In the genomic region with DNA sequence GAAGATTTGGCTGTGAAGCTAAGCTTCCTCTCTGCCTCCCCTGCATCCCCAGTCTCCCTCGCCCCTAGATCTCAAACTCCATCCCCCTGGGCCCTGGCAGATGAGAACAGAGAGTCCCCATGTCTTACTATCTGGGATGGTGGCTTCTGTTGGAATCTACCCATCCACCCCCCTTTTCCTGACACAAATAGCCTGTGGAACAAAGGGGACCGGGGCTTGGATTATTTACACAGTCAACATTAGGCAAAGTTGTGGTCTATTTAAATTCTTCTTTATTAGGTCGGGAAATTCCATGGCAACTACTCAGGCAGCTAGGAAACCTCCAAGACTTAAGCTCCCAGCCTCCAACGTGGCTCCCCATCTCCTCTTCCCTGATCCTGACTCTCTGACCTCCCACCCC, we compare ENCODE assay signal across 30 mouse cellular contexts.
DNase-seq lines count a peak whose midpoint lies in the region; ATAC-seq and TF ChIP-seq lines count a peak whose summit lies in the region.
"Had no signal": no experiment of that assay in that cellular context is flagged by ENCODE, and none has a peak within 500 bp of the region (broad histone marks: within the 10 kb centered on the region; RNA-seq: fewer than 3 reads in every experiment).

No protein-coding gene starts in this region.

- H3K4me2 ChIP-seq in midbrain, embryonic 11.5 days, result no peak overlapping the region
- no peak overlapping the region for H3K4me2 ChIP-seq in midbrain, embryonic 15.5 days
- no peak overlapping the region for H3K4me2 ChIP-seq in lung, postnatal 0 days (replicated peaks; ENCODE audit: low read depth, low read length)
- H3K4me2 ChIP-seq: embryonic facial prominence, embryonic 15.5 days; forebrain, embryonic 13.5 days; heart, embryonic 13.5 days; intestine, embryonic 15.5 days; neural tube, embryonic 12.5 days had no signal

- TF ChIP-seq CTCF in brain, embryonic 14.5 days (IDR thresholded peaks at IDR 0.05; ENCODE audit: borderline replicate concordance, extremely low read depth, insufficient read depth, insufficient read length), result no peak
- TF ChIP-seq CTCF in lung, postnatal 0 days (IDR thresholded peaks at IDR 0.05), result no peak

- peaks cover 7% of the 10 kb centered on the region; the same call in 1 of the 2 replicates for H3K4me1 ChIP-seq in midbrain, embryonic 11.5 days (ENCODE audit: control insufficient read depth, insufficient read depth, low read length)
- no peaks in the 10 kb centered on the region for H3K4me1 ChIP-seq in midbrain, embryonic 15.5 days
- H3K4me1 ChIP-seq in lung, postnatal 0 days (ENCODE audit: insufficient read depth, low read depth, low read length), result no peaks in the 10 kb centered on the region

- no peaks in the 10 kb centered on the region for H3K9me3 ChIP-seq in midbrain, embryonic 11.5 days (ENCODE audit: control insufficient read depth, low read length)
- H3K9me3 ChIP-seq in midbrain, embryonic 15.5 days, result no peaks in the 10 kb centered on the region
- no peaks in the 10 kb centered on the region for H3K9me3 ChIP-seq in lung, postnatal 0 days (ENCODE audit: low read length)
- H3K9me3 ChIP-seq: embryonic facial prominence, embryonic 15.5 days; forebrain, embryonic 13.5 days; heart, embryonic 13.5 days; intestine, embryonic 15.5 days; neural tube, embryonic 12.5 days had no signal

- TF ChIP-seq POLR2A in brain, embryonic 14.5 days (IDR thresholded peaks at IDR 0.05; ENCODE audit: borderline replicate concordance, extremely low read depth, insufficient read depth, insufficient read length, poor library complexity, severe bottlenecking), result no peak

- whole genome bisulfite sequencing in midbrain, embryonic 11.5 days, result 5% methylated on average over 4 of the region's 4 CpGs
- WGBS in midbrain, embryonic 15.5 days, result 7% methylated on average over 4 of the region's 4 CpGs
- WGBS in lung, postnatal 0 days, result 15% methylated on average over 4 of the region's 4 CpGs

- peak; percentile 63; the same call in 1 of the 2 replicates for ATAC-seq in midbrain, embryonic 11.5 days (ENCODE audit: low FRiP score)
- ATAC-seq in midbrain, embryonic 15.5 days (replicated peaks), result no peak
- ATAC-seq in lung, postnatal 0 days, result no peak
- ATAC-seq: activated CD4-positive, CD25-positive, alpha-beta regulatory T cell, adult 4 months; forebrain, embryonic 13.5 days; hindbrain, postnatal 0 days; intestine, embryonic 15.5 days had no signal

- TF ChIP-seq EP300 in lung, postnatal 0 days (IDR thresholded peaks at IDR 0.05), result no peak

- no peaks in the 10 kb centered on the region for H3K27me3 ChIP-seq in midbrain, embryonic 11.5 days (ENCODE audit: control insufficient read depth, insufficient read depth, low read length)
- H3K27me3 ChIP-seq in midbrain, embryonic 15.5 days (replicated peaks), result no peaks in the 10 kb centered on the region
- no peaks in the 10 kb centered on the region for H3K27me3 ChIP-seq in lung, postnatal 0 days (replicated peaks; ENCODE audit: insufficient read depth, low read length)
- H3K27me3 ChIP-seq: embryonic facial prominence, embryonic 15.5 days; forebrain, embryonic 13.5 days; intestine, embryonic 15.5 days had no signal

- no peak overlapping the region for H3K27ac ChIP-seq in midbrain, embryonic 11.5 days (ENCODE audit: low read depth, low read length)
- H3K27ac ChIP-seq in midbrain, embryonic 15.5 days, result no peak overlapping the region
- H3K27ac ChIP-seq in lung, postnatal 0 days (ENCODE audit: low read length), result no peak overlapping the region
- H3K27ac ChIP-seq: embryonic facial prominence, embryonic 15.5 days; forebrain, embryonic 13.5 days; heart, embryonic 13.5 days; hindbrain, postnatal 0 days; intestine, embryonic 15.5 days; liver, embryonic 14.5 days; neural tube, embryonic 12.5 days had no signal

- peak; percentile 29 for DNase-seq in embryo, embryonic 10.5 days (ENCODE audit: low spot score)
- no peak for DNase-seq in embryo, embryonic 10 days (ENCODE audit: low spot score)
- DNase-seq in midbrain, embryonic 11.5 days (ENCODE audit: low spot score, missing footprints), result no peak
- peak; percentile 13 for DNase-seq in brain, embryonic 14.5 days (ENCODE audit: low read depth)
- DNase-seq in lung, postnatal 0 days (ENCODE audit: low spot score), result no peak
- no peak for DNase-seq in left cerebral cortex, postnatal 36 days (ENCODE audit: low spot score in 2 of 2)
- no peak for DNase-seq in adrenal gland, postnatal 36 days
- DNase-seq: adrenal gland, adult 8-10 months; cerebellum, adult 11 months; cerebellum, adult 9-10 months; cerebellum, postnatal 36 days; gastrocnemius, postnatal 10 days; kidney, adult 2 months; kidney, postnatal 36 days; layer of hippocampus, postnatal 36 days; liver; lung, adult 2 months; lung, postnatal 14 days; right cerebral cortex, adult 18-20 months; spleen, adult 18-20 months; thymus, postnatal 25 days had no signal

- H3K36me3 ChIP-seq in midbrain, embryonic 11.5 days (ENCODE audit: control insufficient read depth, insufficient read depth, low read length), result no peaks in the 10 kb centered on the region
- no peaks in the 10 kb centered on the region for H3K36me3 ChIP-seq in midbrain, embryonic 15.5 days (replicated peaks)
- no peaks in the 10 kb centered on the region for H3K36me3 ChIP-seq in lung, postnatal 0 days (ENCODE audit: insufficient read depth, low read length)
- H3K36me3 ChIP-seq: embryonic facial prominence, embryonic 15.5 days; heart, embryonic 13.5 days; intestine, embryonic 15.5 days; neural tube, embryonic 12.5 days had no signal

- intact Hi-C loops in left cerebral cortex, postnatal 36 days (cut with DNase I), result no loop called here

- no peak overlapping the region for H3K9ac ChIP-seq in midbrain, embryonic 11.5 days (ENCODE audit: low read length)
- H3K9ac ChIP-seq in midbrain, embryonic 15.5 days, result no peak overlapping the region
- H3K9ac ChIP-seq in lung, postnatal 0 days (replicated peaks; ENCODE audit: low read depth), result no peak overlapping the region
- H3K9ac ChIP-seq: embryonic facial prominence, embryonic 15.5 days; forebrain, embryonic 13.5 days; heart, embryonic 13.5 days; intestine, embryonic 15.5 days; liver, embryonic 14.5 days; neural tube, embryonic 12.5 days had no signal

- H3K4me3 ChIP-seq in midbrain, embryonic 11.5 days (ENCODE audit: low read depth, low read length), result no peak overlapping the region
- H3K4me3 ChIP-seq in midbrain, embryonic 15.5 days, result no peak overlapping the region
- no peak overlapping the region for H3K4me3 ChIP-seq in lung, postnatal 0 days (ENCODE audit: low read depth, low read length)
- H3K4me3 ChIP-seq: embryonic facial prominence, embryonic 15.5 days; forebrain, embryonic 13.5 days; heart, embryonic 13.5 days; intestine, embryonic 15.5 days; neural tube, embryonic 12.5 days had no signal

Comparison
In these comparisons a context has a peak if more than half of its experiments do, and no peak if none do; other contexts are left out.
1. DNase-seq: peak in embryo, embryonic 10.5 days (single experiment) and brain, embryonic 14.5 days (single experiment); none in embryo, embryonic 10 days (single experiment), midbrain, embryonic 11.5 days (single experiment), lung, postnatal 0 days (single experiment), left cerebral cortex, postnatal 36 days (0 of 2) and adrenal gland, postnatal 36 days (0 of 2).